Mouse (Mus musculus): ENCODE measurements around the gene Stx8.

Stx8 gene

DNA sequence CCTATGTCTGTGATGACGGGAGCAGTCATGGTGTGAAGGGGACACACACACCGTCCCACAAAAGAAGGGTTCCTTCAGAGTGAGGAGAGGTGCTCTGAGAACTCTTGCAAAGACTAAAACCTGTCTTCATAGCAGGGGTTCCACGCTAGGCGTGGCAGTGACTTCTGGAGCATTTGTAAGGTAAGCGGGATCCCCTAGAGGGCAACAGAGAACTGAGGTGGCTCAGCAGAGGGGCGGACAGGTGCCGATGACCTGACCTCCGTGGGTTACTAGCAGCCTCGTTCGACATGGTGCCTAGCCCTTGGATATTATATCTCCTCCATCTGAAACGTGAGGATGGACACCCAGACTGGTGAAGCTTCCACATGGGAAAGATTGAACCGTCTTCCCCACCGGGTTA is 257.1 kb downstream of the Stx8 start:
- no peak for DNase-seq (ENCODE audit: low spot score in 2 of 2)

DNA sequence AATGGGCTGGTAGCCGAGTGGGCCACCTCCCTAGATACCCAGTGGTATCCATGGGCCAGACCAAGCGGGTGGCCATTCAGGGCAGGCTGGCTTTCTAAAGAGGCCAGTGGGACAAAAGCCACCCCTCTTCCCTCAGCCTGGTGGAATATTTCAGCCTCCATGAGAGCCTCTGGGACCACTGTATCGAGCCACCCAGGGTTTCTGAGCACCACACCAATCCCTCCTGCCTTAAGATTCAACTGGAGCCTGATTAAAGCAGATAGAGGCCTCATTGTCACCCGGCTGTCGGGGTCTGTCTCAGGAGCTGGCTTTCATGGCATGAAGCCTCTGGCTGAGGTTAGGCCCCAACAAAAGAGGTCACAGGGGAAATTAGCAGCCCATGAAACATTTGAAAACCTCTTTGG is 260.7 kb downstream of the Stx8 start:
- no peak for DNase-seq (ENCODE audit: low spot score in 2 of 2)

DNA sequence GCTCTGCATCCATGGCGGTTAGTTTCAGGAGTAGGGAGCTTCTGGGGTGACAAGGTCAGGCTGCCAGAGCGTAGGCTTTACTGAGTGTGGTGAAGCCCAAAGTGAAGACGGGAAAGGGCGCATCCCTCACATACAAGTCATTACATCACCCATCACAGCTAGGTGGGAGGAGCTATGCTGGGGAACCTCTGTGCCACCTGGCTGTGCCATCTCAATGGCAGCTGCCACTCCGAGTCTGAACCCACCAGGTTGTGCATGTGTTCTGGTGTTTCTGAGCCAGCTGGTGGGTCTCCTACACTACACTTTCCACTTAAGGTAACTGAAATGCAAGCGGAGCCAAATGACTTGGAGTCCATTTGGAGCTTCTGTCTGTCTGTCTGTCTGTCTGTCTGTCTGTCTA is 261.8 kb downstream of the Stx8 start:
- DNase-seq (ENCODE audit: low spot score in 2 of 2) = no peak

DNA sequence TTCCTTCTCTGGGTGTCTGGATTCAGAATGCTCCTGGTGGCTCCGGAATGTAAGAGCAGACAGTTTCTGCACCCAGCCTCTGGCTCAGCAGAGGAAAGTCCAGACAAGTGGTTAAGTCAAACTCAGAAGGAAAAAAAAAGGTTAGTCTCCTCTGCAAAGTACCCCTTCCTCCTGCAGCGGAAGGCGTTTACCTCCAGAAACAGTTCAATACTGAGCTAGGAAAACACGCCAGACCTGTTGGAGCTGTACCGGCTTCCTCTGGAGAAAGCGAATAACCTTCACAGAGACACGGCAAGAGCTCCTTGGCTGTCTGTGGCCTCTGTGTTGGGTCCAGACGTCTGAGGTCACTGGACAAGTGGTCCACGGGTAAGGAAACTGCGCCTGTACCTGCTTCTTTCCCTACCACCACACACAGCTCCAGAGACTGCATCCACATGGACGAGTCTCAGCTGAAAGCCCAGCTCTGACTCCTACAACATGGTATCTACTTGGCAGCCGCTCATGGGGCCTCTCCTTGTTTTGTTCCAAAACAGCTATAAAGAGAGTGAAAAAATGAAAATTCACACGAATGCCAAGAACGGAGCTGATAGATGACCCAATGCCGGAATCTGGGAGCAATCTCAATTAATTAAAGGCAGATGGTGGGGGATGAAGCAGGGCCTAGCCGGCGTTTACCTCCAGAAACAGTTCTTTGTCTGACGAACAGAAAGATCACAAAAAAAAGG is 263.1 kb downstream of the Stx8 start:
- DNase-seq (ENCODE audit: low spot score in 2 of 2) = no peak

DNA sequence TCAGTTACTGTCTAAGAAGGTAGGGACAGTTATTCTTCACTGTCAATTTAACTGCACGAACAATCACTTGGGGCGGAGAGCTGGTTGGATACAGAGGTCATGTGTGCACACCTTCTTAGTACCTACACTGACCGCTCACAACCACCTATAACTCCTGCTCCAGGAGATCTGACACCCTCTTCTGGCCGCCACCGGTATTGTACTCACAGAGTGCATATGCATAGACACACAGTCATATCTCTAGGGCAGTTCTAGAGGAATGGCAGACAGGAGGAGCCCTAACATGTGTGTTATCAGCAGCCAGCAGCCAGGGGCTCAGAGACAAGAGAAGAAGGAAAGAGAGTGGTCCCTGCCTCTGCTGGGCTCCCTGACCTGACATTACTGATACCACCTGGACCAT is 265.6 kb downstream of the Stx8 start:
- DNase-seq (ENCODE audit: low spot score in 2 of 2) = no peak

DNA sequence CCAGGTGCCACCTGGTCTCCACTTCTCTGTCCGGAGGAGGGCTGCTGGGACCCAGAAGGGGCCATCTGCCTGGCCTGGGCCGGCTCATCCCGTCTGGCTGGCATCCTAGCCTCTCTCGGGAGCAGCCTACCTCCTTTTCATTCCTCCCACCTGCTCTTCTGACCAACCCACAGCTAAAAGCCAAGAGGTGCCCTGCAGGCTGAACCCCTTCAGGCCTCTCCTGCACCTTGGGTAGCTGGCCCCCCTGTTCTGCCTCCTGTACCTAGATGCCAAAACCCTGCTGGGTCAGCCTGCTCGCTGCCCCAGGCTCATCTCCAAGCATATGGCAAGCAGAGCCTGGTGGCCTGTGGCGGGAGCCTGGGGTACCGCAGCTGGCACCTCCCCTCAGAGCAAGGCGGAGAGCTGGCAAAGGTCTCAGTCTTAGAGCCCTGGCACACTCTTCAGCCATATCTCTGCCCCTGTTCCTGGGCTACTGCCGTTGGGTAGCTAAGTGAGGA is 267.5 kb downstream of the Stx8 start:
- no peak for DNase-seq (ENCODE audit: low spot score in 2 of 2)

DNA sequence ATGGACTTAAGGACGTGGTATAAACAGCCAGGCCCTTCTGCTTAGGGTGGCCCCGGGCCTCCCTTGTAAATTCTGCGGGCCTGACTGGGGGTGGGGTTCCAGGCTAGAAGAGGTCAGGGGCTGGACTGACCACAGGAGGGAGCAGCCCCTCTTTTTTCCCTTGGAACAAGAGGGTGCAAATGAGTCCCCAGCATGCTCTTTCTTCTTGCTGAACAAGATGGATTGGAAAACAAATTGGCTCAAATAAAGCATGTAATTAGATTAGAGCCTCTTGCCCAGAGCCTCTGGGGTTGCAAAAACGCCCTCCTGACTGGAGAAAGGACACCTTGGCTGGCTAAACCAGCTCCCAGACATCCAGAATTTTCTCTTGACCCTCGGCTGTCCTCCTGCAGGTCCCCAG is 273.8 kb downstream of the Stx8 start:
- DNase-seq (ENCODE audit: low spot score in 2 of 2) = no peak

DNA sequence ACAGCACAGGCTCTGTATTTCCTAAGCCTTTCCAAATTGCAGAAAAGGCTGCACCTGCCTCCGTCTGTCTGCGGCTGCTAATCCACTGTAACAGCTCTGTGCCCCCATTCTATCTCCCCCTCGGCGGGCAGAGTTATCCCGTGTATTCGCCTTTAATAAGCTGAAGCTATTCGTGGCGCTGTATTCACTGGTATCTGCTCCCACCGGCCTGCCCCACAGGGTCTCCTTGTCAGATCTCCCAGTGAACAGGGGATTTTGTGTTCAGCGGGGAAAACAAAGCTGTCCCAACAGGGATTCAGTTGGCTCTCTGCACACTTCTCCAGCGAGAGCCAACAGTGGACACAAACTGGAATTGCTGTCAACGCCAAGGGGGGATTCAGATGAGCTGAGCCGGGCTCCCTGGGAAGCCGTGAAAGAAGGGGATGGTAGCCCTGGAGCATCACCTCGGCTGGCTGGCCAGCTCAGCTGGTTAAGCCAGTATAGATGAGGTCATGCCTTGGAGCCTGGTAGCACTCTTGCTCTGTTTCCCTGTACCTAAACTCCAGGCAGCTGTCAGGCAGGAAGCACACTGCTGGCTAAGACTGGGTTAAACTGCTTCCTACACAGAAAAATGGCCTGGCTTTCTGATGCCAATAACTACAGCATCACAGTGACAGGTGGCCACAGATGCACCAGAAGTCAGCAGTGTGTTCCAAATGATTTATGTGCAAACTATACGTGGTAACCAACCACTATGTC is 278.4 kb downstream of the Stx8 start:
- DNase-seq (ENCODE audit: low spot score in 2 of 2) = no peak

DNA sequence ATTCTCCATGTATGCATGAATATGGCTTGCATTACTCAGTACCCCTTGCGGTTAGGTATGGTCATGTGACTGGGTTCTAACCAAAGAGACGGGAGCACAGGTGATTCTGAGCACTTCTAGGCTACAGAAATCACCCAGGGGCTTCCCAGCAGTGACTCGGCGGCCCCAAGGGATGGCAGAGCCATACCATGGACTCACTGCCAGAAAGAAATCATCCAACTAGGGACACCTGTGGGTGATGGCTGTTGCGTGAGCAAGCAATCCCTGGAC is 278.9 kb downstream of the Stx8 start:
- DNase-seq (ENCODE audit: low spot score in 2 of 2) = no peak

DNA sequence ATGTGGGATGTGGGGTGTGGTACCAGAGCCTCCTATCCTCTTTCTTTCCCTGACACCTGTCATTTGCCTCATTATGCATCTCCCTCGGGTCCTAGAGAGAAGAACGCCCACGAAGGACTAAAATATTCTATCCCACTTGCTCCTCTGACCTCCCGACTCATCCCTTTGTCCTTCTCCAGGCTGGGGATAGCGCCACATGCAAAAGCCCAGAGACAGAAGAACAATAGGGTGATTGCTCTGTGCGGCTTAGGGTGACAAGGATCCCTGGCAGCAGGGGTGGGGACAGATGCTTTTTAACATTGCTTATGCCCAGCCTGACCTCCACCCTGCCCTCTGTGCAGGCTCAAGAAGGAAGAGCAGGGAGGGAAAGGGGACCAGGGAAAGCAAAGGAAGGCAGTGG is 281.9 kb downstream of the Stx8 start:
- DNase-seq (ENCODE audit: low spot score in 2 of 2) = no peak

DNA sequence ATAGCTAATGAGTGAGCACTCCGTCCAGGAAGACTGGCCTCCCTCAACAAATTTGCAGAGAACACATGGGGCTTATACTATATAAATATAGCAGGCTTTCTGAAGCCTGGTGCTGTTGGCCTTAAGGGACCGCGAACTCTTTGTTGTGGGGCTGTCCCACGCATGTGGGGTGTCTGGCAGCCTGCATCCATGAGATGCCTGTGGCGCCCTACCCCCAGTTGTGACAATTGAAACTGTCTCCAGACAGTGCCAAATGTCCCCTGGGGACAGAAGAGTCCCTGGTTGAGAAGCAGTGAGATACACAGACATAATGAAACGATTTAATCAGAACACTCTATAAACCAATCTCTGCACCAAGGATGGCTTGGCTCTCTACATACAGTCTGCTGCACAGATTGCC is 284.1 kb downstream of the Stx8 start:
- DNase-seq (ENCODE audit: low spot score in 2 of 2) = no peak

DNA sequence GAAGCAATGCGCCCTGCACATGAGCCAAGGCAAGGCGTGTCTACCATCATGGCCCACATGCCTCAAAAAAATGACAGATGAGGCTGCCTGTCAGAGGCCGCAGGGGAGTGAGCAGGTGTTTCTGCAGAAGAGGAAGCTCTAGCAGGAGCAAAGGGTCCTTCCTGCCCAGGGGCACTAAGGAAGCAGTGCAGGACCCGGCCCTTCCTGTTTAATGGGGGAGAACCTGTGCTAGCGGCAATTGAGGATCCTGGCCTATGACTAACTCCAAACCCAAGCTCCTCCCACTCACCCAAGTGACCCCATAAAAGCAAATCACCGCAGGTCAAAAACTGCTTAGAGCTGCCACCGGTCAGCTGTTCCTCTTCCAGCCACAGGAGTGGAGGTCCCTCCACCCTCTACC is 287.5 kb downstream of the Stx8 start:
- DNase-seq (ENCODE audit: low spot score in 2 of 2) = no peak

All from frontal cortex, postnatal 36 days (tissue).